Mouse (Mus musculus) lung, embryonic 16.5 days (tissue): ENCODE measurements around the gene Tex22. TPM values are rescaled to one million over a fixed set of nuclear protein-coding genes. Genes with fewer than 3 reads are reported as not detected.

Source experiments
- ATAC-seq: fragments of 200-750 bp; cut with Nextera tagmentation; 2 replicates; pipeline ENCODE4 v1.8.0; 2017; ENCODE audit warnings: low read depth, mild to moderate bottlenecking, moderate library complexity
- H3K27ac ChIP-seq: fragments of 300-500 bp; sonication (generic); 2 replicates; pipeline ENCODE4 v1.5.1; 2014; ENCODE audit warnings: mild to moderate bottlenecking, control low read depth, low read length
- H3K27me3 ChIP-seq: fragments of 300-500 bp; sonication (generic); 2 replicates; pipeline ENCODE4 v1.6.1; 2014; ENCODE audit warnings: low read depth, low read length, mixed read lengths; ENCODE audit not compliant: control insufficient read depth, insufficient read depth
- H3K36me3 ChIP-seq: fragments of 300-500 bp; sonication (generic); 2 replicates; pipeline ENCODE4 v1.6.1; 2014; ENCODE audit warnings: low read length; ENCODE audit not compliant: control insufficient read depth, insufficient read depth
- H3K4me1 ChIP-seq: fragments of 300-500 bp; sonication (generic); replicated peaks from 2 replicates; pipeline ENCODE4 v1.6.1; 2014; ENCODE audit warnings: low read length, mixed read lengths; ENCODE audit not compliant: control insufficient read depth, insufficient read depth
- H3K4me2 ChIP-seq: fragments of 300-500 bp; sonication (generic); 2 replicates; pipeline ENCODE4 v1.6.1; 2014; ENCODE audit warnings: low read depth, low read length, control low read depth
- H3K4me3 ChIP-seq: fragments of 300-500 bp; sonication (generic); 2 replicates; pipeline ENCODE4 v1.5.1; 2014; ENCODE audit warnings: mild to moderate bottlenecking, low read length, control low read depth
- H3K9ac ChIP-seq: fragments of 300-500 bp; sonication (generic); 2 replicates; pipeline ENCODE4 v1.6.1; 2014; ENCODE audit warnings: low read length, control low read depth
- H3K9me3 ChIP-seq: fragments of 300-500 bp; sonication (generic); 2 replicates; pipeline ENCODE4 v1.6.1; 2016; ENCODE audit warnings: low read length; ENCODE audit not compliant: control insufficient read depth
- WGBS: fragments of 180-500 bp; shearing (Covaris S2); extraction: QIAGEN DNeasy Blood & Tissue Kit; methylation state at CpG from one replicate; pipeline ENCODE4 v1.1.7; 2014; 5-methylcytosine and 5-hydroxymethylcytosine counted together
- polyA plus RNA-seq: library from polyadenylated mRNA; unstranded; fragments of >200 nt; fragmentation: Nextera tagmentation; extraction: Ambion mirVana; gene quantifications from 2 replicates; pipeline ENCODE4 v1.2.1, GENCODE M21; 2015

The Tex22 gene
- polyA plus RNA-seq, 1 experiment from 2014 or later: 0.15 TPM

DNA sequence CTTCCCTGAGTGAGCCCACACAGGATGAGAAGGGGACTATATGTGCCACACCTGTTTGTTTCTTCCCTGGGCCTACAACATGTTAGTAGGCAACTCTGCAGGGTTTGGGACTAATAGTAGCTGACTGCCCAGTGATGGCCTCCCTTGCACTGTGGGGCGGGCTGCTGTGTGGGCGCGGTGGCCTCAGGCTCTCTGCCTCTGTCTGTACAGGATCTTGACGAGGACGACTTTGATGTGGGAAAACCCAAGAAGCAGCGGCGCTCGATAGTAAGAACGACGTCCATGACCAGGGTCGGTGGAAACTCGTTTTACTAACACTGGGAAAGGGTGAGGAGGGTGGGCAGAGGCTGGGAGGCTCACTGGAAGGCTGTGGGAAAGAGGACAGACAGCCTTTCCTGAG lies 23.6 kb upstream of the Tex22 start:
- H3K9ac ChIP-seq: no peak overlapping the region
- no peaks in the 10 kb centered on the region for H3K9me3 ChIP-seq
- H3K27ac ChIP-seq: no peak overlapping the region
- H3K27me3 ChIP-seq: no peaks in the 10 kb centered on the region
- 82% methylated on average over 12 of the region's 12 CpGs for WGBS
- no peak for ATAC-seq
- H3K4me2 ChIP-seq: no peak overlapping the region
- H3K4me1 ChIP-seq: peaks cover 7% of the 10 kb centered on the region
- no peak overlapping the region for H3K4me3 ChIP-seq
- peaks cover 29% of the 10 kb centered on the region for H3K36me3 ChIP-seq

DNA sequence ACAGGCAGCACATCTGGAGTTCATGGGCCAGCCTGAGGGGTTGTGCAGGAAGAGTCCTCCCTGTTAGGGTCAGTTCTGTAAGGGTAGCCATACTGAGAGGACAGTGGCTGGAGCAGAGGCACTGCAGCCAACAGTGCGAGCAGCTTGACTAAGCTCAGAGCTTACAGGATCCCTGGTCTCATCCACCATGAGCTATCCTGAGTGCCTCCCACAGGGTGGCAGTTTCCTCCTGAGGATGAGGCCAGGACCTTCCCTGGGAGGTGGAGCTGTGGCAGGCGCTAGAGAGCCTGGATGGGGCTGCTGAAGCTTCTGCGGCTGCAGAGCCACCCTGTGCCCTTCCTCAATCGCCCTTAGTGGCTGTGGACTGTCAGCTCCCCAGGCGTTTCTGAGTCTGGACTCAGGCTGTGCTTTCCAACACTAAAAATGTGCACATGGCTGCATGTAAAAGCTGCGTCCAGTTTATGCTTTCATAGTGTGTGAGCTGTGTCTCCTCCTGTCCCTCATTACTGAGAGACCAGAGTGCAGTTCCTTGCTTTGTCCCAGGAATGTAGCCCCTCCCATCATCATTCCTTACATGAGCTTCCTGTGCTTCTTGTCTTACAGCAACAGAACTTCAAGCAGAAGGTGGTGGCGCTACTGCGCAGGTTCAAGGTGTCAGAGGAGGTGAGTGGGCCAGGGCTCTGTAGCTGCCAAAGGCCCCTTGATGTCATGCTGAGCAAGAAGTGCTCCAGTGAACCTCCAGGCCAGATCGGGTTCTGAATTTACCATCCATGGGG lies 22.5 kb upstream of the Tex22 start:
- no peak overlapping the region for H3K4me3 ChIP-seq
- H3K36me3 ChIP-seq: peaks cover 33% of the 10 kb centered on the region
- H3K27me3 ChIP-seq: no peaks in the 10 kb centered on the region
- peak; percentile 68 for ATAC-seq
- H3K9me3 ChIP-seq: no peaks in the 10 kb centered on the region
- 30% methylated on average over 9 of the region's 9 CpGs for WGBS
- H3K27ac ChIP-seq: peak overlapping the region; percentile 54
- no peak overlapping the region for H3K4me2 ChIP-seq
- H3K4me1 ChIP-seq: peaks cover 7% of the 10 kb centered on the region
- H3K9ac ChIP-seq: peak overlapping the region; percentile 27

DNA sequence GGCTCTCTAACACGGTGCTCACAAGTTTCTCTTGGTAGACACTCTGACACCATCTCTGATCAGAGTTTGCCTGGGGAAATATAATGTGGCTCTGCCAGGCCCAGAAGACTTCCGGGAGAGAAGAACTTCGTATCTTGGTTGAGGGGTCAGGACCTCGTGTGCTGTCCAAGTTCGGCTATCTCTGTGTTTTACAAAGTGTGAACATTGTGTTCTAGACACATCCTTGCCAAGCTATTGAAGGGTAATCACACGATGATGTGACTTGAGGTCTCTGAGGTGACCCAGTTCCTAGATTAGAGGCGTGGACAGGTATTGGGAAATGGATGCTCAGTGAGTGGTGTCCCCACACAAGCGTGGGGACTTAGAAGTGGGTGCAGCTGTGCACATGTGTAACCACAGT lies 18.2 kb upstream of the Tex22 start:
- no peak overlapping the region for H3K4me2 ChIP-seq
- 75% methylated on average over 8 of the region's 8 CpGs for WGBS
- ATAC-seq: no peak
- H3K27ac ChIP-seq: no peak overlapping the region
- no peak overlapping the region for H3K9ac ChIP-seq
- no peak overlapping the region for H3K4me3 ChIP-seq
- no peaks in the 10 kb centered on the region for H3K27me3 ChIP-seq
- H3K4me1 ChIP-seq: peaks cover 7% of the 10 kb centered on the region
- H3K36me3 ChIP-seq: peaks cover 29% of the 10 kb centered on the region
- H3K9me3 ChIP-seq: no peaks in the 10 kb centered on the region

DNA sequence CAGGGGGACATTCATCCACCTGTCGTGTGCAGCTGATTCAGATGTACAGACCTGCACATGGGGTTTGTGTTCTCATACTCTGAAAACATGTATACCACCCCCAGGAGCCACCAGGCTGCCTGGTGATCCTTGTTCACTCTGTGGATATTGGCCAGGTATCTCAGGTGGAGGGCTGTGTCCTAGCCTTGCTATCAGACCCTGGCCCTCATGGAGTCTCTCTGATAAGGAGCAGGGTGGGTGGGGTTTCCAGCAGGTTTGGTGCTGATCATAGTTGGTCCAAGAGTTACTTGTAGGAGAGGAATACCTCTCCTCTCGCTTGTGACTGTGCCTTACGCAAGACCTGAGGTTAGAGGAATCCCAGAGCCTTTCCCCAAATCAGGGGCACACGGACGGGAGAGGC lies 14.1 kb upstream of the Tex22 start:
- no peak overlapping the region for H3K27ac ChIP-seq
- 92% methylated on average over 5 of the region's 5 CpGs for WGBS
- H3K9ac ChIP-seq: no peak overlapping the region
- no peak overlapping the region for H3K4me3 ChIP-seq
- no peaks in the 10 kb centered on the region for H3K9me3 ChIP-seq
- no peaks in the 10 kb centered on the region for H3K27me3 ChIP-seq
- peaks cover 20% of the 10 kb centered on the region for H3K36me3 ChIP-seq
- no peak overlapping the region for H3K4me2 ChIP-seq
- H3K4me1 ChIP-seq: no peaks in the 10 kb centered on the region
- no peak for ATAC-seq

GRCm38 (mm10) chr12:113061606-113062005 lies 12.7 kb upstream of the Tex22 start:
- WGBS: 80% methylated on average over 9 of the region's 9 CpGs
- Histone ChIP-seq H3K27me3 (no peaks in the 10 kb centered on the region), H3K4me3 (no peak overlapping the region), H3K36me3 (peaks cover 19% of the 10 kb centered on the region), H3K9me3 (no peaks in the 10 kb centered on the region), H3K9ac (no peak overlapping the region), H3K4me2 (no peak overlapping the region), H3K4me1 (no peaks in the 10 kb centered on the region), H3K27ac (no peak overlapping the region)
- ATAC-seq: no peak

GRCm38 (mm10) chr12:113062201-113062600 lies 12.1 kb upstream of the Tex22 start:
- no peak overlapping the region for H3K27ac ChIP-seq
- 83% methylated on average over 10 of the region's 10 CpGs for WGBS
- H3K9me3 ChIP-seq: no peaks in the 10 kb centered on the region
- ATAC-seq: no peak
- peaks cover 13% of the 10 kb centered on the region for H3K36me3 ChIP-seq
- H3K4me2 ChIP-seq: no peak overlapping the region
- H3K4me1 ChIP-seq: no peaks in the 10 kb centered on the region
- no peak overlapping the region for H3K4me3 ChIP-seq
- H3K9ac ChIP-seq: no peak overlapping the region
- H3K27me3 ChIP-seq: no peaks in the 10 kb centered on the region

- no peak for ATAC-seq
- WGBS: 87% methylated on average over 7 of the region's 7 CpGs
Observed at GRCm38 (mm10) chr12:113063700-113064099, 10.6 kb upstream of the Tex22 start.

DNA sequence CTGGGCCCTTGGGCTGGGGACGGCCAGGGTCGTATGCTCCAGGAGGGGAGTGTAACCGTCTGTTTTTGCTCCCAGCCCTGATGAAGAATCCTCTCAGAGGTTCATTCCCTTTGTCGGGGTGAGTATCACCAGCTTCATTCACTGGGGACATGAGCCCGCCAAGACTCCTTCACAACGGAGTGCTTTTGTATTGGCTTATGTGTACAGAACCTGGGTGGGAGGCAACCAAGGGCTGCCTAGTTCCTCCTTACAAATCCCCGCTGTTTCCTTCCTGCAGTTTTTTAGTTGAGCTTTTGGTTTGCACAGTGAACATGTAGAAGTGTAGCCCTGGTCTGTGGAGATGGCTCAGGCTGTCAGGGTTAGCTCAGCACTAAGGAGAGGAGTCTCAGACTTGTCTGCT lies 6.3 kb upstream of the Tex22 start:
- Histone ChIP-seq H3K4me2 (no peak overlapping the region), H3K4me1 (no peaks in the 10 kb centered on the region), H3K36me3 (peaks cover 2% of the 10 kb centered on the region; the same call in 1 of the 2 replicates), H3K27me3 (no peaks in the 10 kb centered on the region), H3K4me3 (no peak overlapping the region), H3K9ac (no peak overlapping the region), H3K9me3 (no peaks in the 10 kb centered on the region), H3K27ac (no peak overlapping the region)
- 84% methylated on average over 7 of the region's 7 CpGs for WGBS
- ATAC-seq: no peak

More at GRCm38 (mm10) chr12:113063700-113064099, 10.6 kb upstream of the Tex22 start:
- H3K27me3 ChIP-seq: no peaks in the 10 kb centered on the region
- no peak overlapping the region for H3K9ac ChIP-seq
- no peak overlapping the region for H3K27ac ChIP-seq
- H3K4me1 ChIP-seq: no peaks in the 10 kb centered on the region
- peaks cover 10% of the 10 kb centered on the region for H3K36me3 ChIP-seq
- H3K4me3 ChIP-seq: no peak overlapping the region
- no peaks in the 10 kb centered on the region for H3K9me3 ChIP-seq
- no peak overlapping the region for H3K4me2 ChIP-seq

DNA sequence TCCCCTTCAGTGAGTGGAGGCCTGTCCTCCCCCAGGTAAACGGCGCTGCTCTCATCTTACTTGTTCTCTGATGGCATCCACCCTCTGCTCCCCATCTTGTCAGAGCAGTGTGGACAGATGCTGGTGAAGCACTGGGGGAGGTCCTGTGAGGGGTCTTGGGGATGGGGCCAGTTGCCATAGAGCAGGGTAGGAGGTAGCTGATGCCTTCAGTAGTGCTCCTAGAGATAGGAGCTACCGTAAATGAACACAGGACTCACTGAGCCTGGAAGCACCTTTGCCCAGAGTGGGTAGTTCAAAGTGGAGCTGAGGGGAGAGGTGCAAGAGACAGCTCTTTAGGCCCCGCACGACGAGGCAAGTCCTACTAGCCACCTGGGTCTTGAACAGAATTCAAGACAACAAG lies 4.9 kb upstream of the Tex22 start:
- WGBS: 89% methylated on average over 6 of the region's 6 CpGs
- peaks cover 2% of the 10 kb centered on the region; the same call in 1 of the 2 replicates for H3K36me3 ChIP-seq
- ATAC-seq: no peak
- H3K4me1 ChIP-seq: peaks cover 6% of the 10 kb centered on the region; the same call in 1 of the 2 replicates
- H3K27ac ChIP-seq: no peak overlapping the region
- H3K9me3 ChIP-seq: no peaks in the 10 kb centered on the region
- H3K4me3 ChIP-seq: no peak overlapping the region
- H3K9ac ChIP-seq: no peak overlapping the region
- H3K4me2 ChIP-seq: no peak overlapping the region
- H3K27me3 ChIP-seq: no peaks in the 10 kb centered on the region
